8 mouse cellular contexts compared by ENCODE assay signal in genomic region chr13:107168599-107169149, GRCm38 (mm10).
DNase-seq lines count a peak whose midpoint lies in the region; ATAC-seq and TF ChIP-seq lines count a peak whose summit lies in the region.

No protein-coding gene starts in this region.

- H3K4me2 ChIP-seq in hindbrain, embryonic 13.5 days: peak overlapping the region; percentile 65
- peak overlapping the region; percentile 63 for H3K4me2 ChIP-seq in lung, embryonic 16.5 days (ENCODE audit: low read depth, low read length)

- WGBS in cerebellum, adult 2 months: 0% methylated on average over 15 of the region's 15 CpGs
- WGBS in hindbrain, embryonic 13.5 days: 3% methylated on average over 15 of the region's 15 CpGs
- WGBS in lung, embryonic 16.5 days: 12% methylated on average over 15 of the region's 15 CpGs

- peak; percentile 89 for ATAC-seq in hindbrain, embryonic 13.5 days (ENCODE audit: low FRiP score)
- ATAC-seq in lung, embryonic 16.5 days (ENCODE audit: low read depth): peak; percentile 80

- H3K4me3 ChIP-seq in cerebellum, adult 2 months (replicated peaks; ENCODE audit: insufficient read depth, low read depth, low read length): peak overlapping the region; percentile 40
- peak overlapping the region; percentile 39 for H3K4me3 ChIP-seq in hindbrain, embryonic 13.5 days
- H3K4me3 ChIP-seq in lung, embryonic 16.5 days (ENCODE audit: low read length): peak overlapping the region; percentile 43

- peaks cover 3% of the 10 kb centered on the region; the same call in 1 of the 2 replicates for H3K4me1 ChIP-seq in cerebellum, adult 2 months (ENCODE audit: control insufficient read depth, insufficient read depth, low read length)
- H3K4me1 ChIP-seq in hindbrain, embryonic 13.5 days (replicated peaks): peaks cover 24% of the 10 kb centered on the region
- H3K4me1 ChIP-seq in lung, embryonic 16.5 days (replicated peaks; ENCODE audit: control insufficient read depth, insufficient read depth, low read length): no peaks in the 10 kb centered on the region; the same call in 1 of the 2 replicates

- no peaks in the 10 kb centered on the region; the same call in 1 of the 2 replicates for H3K27me3 ChIP-seq in cerebellum, adult 2 months (ENCODE audit: control insufficient read depth, insufficient read depth, low read length)
- H3K27me3 ChIP-seq in hindbrain, embryonic 13.5 days: no peaks in the 10 kb centered on the region
- H3K27me3 ChIP-seq in lung, embryonic 16.5 days (ENCODE audit: control insufficient read depth, insufficient read depth, low read depth, low read length): no peaks in the 10 kb centered on the region

- TF ChIP-seq CTCF in cerebellum, adult 2 months (IDR thresholded peaks at IDR 0.05; ENCODE audit: borderline replicate concordance, insufficient read depth, low read depth, low read length): no peak

- DNase-seq in ZHBTc4 (ENCODE audit: low read depth, low spot score): peak; percentile 23
- DNase-seq in cerebellum, adult 2 months: peak; percentile 81 to 90
- peak; percentile 8 to 15 for DNase-seq in frontal cortex, postnatal 14 days (ENCODE audit: low spot score in 2 of 2)
- DNase-seq in layer of hippocampus, postnatal 25 days (ENCODE audit: extremely low spot score in 1 of 2, low spot score in 1 of 2): peak; percentile 25 to 29
- peak; percentile 25 for DNase-seq in ovary, adult 18-20 months (ENCODE audit: low spot score)
- peak; percentile 19 for DNase-seq in urinary bladder, postnatal 25 days (ENCODE audit: low spot score)

- no peak overlapping the region for H3K27ac ChIP-seq in cerebellum, adult 2 months (ENCODE audit: insufficient read depth, low read length)
- H3K27ac ChIP-seq in hindbrain, embryonic 13.5 days: peak overlapping the region; percentile 87
- H3K27ac ChIP-seq in lung, embryonic 16.5 days (ENCODE audit: low read length): peak overlapping the region; percentile 24; the same call in 1 of the 2 replicates

- TF ChIP-seq POLR2A in cerebellum, adult 2 months (IDR thresholded peaks at IDR 0.05; ENCODE audit: borderline replicate concordance, insufficient read depth, low read length): no peak

- H3K36me3 ChIP-seq in hindbrain, embryonic 13.5 days: no peaks in the 10 kb centered on the region
- H3K36me3 ChIP-seq in lung, embryonic 16.5 days (ENCODE audit: control insufficient read depth, insufficient read depth, low read length): no peaks in the 10 kb centered on the region

- no peaks in the 10 kb centered on the region for H3K9me3 ChIP-seq in hindbrain, embryonic 13.5 days
- no peaks in the 10 kb centered on the region for H3K9me3 ChIP-seq in lung, embryonic 16.5 days (ENCODE audit: control insufficient read depth, low read length)

- H3K9ac ChIP-seq in hindbrain, embryonic 13.5 days: peak overlapping the region; percentile 70
- peak overlapping the region; percentile 60 for H3K9ac ChIP-seq in lung, embryonic 16.5 days (ENCODE audit: low read length)

Comparison
In these comparisons a context has a peak if more than half of its experiments do, and no peak if none do; other contexts are left out.
1. DNase-seq: peak in every context shown above with its lines; median percentile 86 in cerebellum, adult 2 months; 27 in layer of hippocampus, postnatal 25 days; 25 in ovary, adult 18-20 months; 23 in ZHBTc4; 19 in urinary bladder, postnatal 25 days; 12 in frontal cortex, postnatal 14 days.